Mouse (Mus musculus) cerebellum, adult 2 months (tissue): Measurements from ENCODE around the gene Col1a1. TPM values are rescaled to one million over a fixed set of nuclear protein-coding genes. Genes with fewer than 3 reads are reported as not detected.

Experiments
- DNase-seq, 2 experiments: peaks; one replicate each; pipeline ENCODE4 v3.0.0; 2021
- H3K27ac ChIP-seq: fragments of 200-500 bp; 2 replicates; pipeline ENCODE4 v1.5.1; 2012; ENCODE audit warnings: low read length, control low read depth, inconsistent platforms; ENCODE audit not compliant: insufficient read depth
- H3K27me3 ChIP-seq: fragments of 200-500 bp; 2 replicates; pipeline ENCODE4 v1.6.1; 2012; ENCODE audit warnings: inconsistent platforms, mild to moderate bottlenecking, low read length, moderate library complexity; ENCODE audit not compliant: control insufficient read depth, insufficient read depth
- H3K4me1 ChIP-seq: fragments of 200-500 bp; 2 replicates; pipeline ENCODE4 v1.6.1; 2011; ENCODE audit warnings: low read length; ENCODE audit not compliant: control insufficient read depth, insufficient read depth
- H3K4me3 ChIP-seq: fragments of 200-500 bp; replicated peaks from 2 replicates; pipeline ENCODE3; 2011; ENCODE audit warnings: mild to moderate bottlenecking, low read depth, low read length, control low read depth; ENCODE audit not compliant: insufficient read depth
- CTCF ChIP-seq: fragments of 200-500 bp; IDR thresholded peaks from 2 replicates; pipeline ENCODE4 v1.5.1; 2011; ENCODE audit warnings: low read depth, mild to moderate bottlenecking, control low read depth, low read length, moderate library complexity, borderline replicate concordance; ENCODE audit not compliant: insufficient read depth
- POLR2A ChIP-seq: fragments of 200-500 bp; IDR thresholded peaks from 2 replicates; pipeline ENCODE4 v1.6.1; 2011; ENCODE audit warnings: low read length, control low read depth, borderline replicate concordance; ENCODE audit not compliant: insufficient read depth
- WGBS: fragments of 180-500 bp; shearing (Covaris S2); methylation state at CpG from one replicate; pipeline ENCODE4 v1.1.7; 2018; 5-methylcytosine and 5-hydroxymethylcytosine counted together
- polyA plus RNA-seq: library from polyadenylated mRNA; depleted of rRNA; stranded (reverse); fragments of >200 nt; gene quantifications from 2 replicates; pipeline ENCODE4 v1.2.3, GENCODE M21; 2012

Gene Col1a1
- polyA plus RNA-seq, 1 experiment = 4.5 TPM

DNA sequence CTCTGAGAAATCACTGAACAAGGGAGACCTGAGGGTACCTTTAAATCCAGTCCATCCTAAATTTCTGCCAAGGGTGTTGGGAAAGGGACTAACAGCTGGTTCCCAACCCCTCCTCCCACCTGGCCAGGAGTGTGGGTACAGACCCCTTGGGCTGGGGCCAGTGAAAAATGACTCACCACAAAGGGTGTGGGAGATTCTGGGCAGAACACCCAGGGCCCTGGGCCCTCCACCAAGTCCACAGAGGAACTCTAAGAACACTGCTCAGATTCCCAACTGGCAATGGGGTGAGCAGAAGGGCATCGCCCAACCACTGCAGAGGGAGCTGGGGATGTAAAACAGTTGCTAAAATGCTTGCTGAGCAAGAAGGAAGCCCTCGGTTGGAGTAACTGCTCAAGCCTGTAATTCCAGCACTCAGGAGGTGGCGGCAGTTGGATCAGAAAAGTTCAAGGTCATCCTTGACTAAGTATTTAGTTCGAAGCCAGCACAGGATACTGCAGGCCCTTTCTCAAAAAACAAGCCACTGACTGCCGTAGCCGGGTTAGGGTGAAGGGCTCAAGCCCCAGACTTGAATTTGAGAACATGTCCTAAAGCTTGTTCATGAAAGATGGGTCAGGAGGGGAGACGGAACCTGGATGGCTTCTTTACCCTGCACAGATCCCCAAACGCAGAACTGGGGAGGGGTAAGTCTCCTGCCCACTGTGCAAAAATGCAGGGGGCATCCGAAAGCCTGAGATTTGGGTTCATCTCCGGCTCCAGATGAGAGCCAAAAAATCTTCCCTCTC, 52.9 kb downstream of the Col1a1 start:
- H3K27me3 ChIP-seq = no peaks in the 10 kb centered on the region
- peak overlapping the region; percentile 97 for H3K4me3 ChIP-seq
- peak; percentile 37 to 43 for DNase-seq
- 0 out of 2 replicates have a peak, but pooled peaks cover 5% of the 10 kb centered on the region for H3K4me1 ChIP-seq
- peak overlapping the region; percentile 98 for H3K27ac ChIP-seq
- TF ChIP-seq POLR2A = no peak
- TF ChIP-seq CTCF = no peak
- WGBS = 14% methylated on average over 10 of the region's 10 CpGs

DNA sequence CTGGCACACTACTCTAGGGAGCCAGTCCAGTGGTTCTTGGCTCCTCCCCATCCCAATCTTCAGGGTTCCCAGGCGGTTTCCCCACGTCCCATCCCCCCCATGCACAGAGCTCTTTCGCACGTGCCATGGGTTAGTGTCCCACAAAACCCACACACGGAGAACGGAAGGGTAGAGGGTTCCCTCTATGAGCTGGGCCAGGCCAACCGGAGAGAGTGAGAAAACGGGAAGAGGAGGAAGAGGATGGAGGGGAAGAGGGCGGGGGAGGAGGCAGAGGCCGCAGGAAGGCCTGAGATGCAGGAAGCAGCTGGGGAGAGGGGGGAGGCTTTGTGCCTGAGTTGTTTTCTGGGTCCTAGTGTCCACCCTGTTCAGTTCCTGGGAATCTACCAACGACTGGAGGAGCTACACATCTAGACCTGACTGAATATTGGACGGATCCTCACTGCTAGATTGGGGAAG, 53.6 kb downstream of the Col1a1 start:
- peak overlapping the region; percentile 97 for H3K4me3 ChIP-seq
- TF ChIP-seq POLR2A = peak; percentile 66
- TF ChIP-seq CTCF = no peak; the same call in 1 of the 2 replicates
- 0% methylated on average over 12 of the region's 12 CpGs for WGBS
- H3K4me1 ChIP-seq = 0 out of 2 replicates have a peak, but pooled peaks cover 5% of the 10 kb centered on the region
- no peaks in the 10 kb centered on the region for H3K27me3 ChIP-seq
- H3K27ac ChIP-seq = peak overlapping the region; percentile 98
- peak; percentile 85 to 91 for DNase-seq

GRCm38 (mm10) chr11:94990102-94990748, 54.2 kb downstream of the Col1a1 start:
- peak overlapping the region; percentile 84 for H3K27ac ChIP-seq
- no peaks in the 10 kb centered on the region for H3K27me3 ChIP-seq
- 0 out of 2 replicates have a peak, but pooled peaks cover 9% of the 10 kb centered on the region for H3K4me1 ChIP-seq
- H3K4me3 ChIP-seq = peak overlapping the region; percentile 97
- WGBS = 28% methylated on average over 6 of the region's 6 CpGs
- no peak for TF ChIP-seq CTCF
- DNase-seq = no peak

GRCm38 (mm10) chr11:94990749-94991577, 54.9 kb downstream of the Col1a1 start, which contains the start of gene Ppp1r9b:
Ppp1r9b (plus strand) TSS chr11:94991035.
- DNase-seq = peak; percentile 95 to 96
- TF ChIP-seq CTCF (peak; percentile 39; the same call in 1 of the 2 replicates), POLR2A (peak; percentile 41; the same call in 1 of the 2 replicates)
- Histone ChIP-seq H3K27ac (peak within 1 kb of the TSS; percentile 97), H3K4me3 (peak within 1 kb of the TSS; percentile 97), H3K27me3 (no peaks in the 10 kb centered on the region), H3K4me1 (peaks cover 12% of the 10 kb centered on the region; the same call in 1 of the 2 replicates)
- under 1% methylated on average over 61 of the region's 69 CpGs for WGBS

GRCm38 (mm10) chr11:94991641-94992479, 55.8 kb downstream of the Col1a1 start:
- DNase-seq = peak in 1 of 2 experiments; percentile 74
- TF ChIP-seq POLR2A (no peak), CTCF (no peak)
- WGBS = under 1% methylated on average over 99 of the region's 99 CpGs
- peak overlapping the region; percentile 82 for H3K4me3 ChIP-seq
- H3K4me1 ChIP-seq = peaks cover 21% of the 10 kb centered on the region; the same call in 1 of the 2 replicates
- no peaks in the 10 kb centered on the region for H3K27me3 ChIP-seq
- peak overlapping the region; percentile 97 for H3K27ac ChIP-seq

- H3K4me1 ChIP-seq = peaks cover 25% of the 10 kb centered on the region
- peak overlapping the region; percentile 97 for H3K27ac ChIP-seq
- no peaks in the 10 kb centered on the region for H3K27me3 ChIP-seq
- DNase-seq = no peak
- peak overlapping the region; percentile 82 for H3K4me3 ChIP-seq
- TF ChIP-seq CTCF (no peak), POLR2A (no peak)
- under 1% methylated on average over 20 of the region's 20 CpGs for WGBS
Measured at GRCm38 (mm10) chr11:94992480-94992753, 56.4 kb downstream of the Col1a1 start.
